Comparison of ENCODE assay signal across 9 mouse cellular contexts in genomic region chr13:38407611-38408315, GRCm38 (mm10).
A peak's percentile ranks its signal among the peaks of the same experiment; 100 is the strongest.
DNase-seq lines count a peak whose midpoint lies in the region; ATAC-seq and TF ChIP-seq lines count a peak whose summit lies in the region.
"Had no signal": no experiment of that assay in that cellular context is flagged by ENCODE, and none has a peak within 500 bp of the region (broad histone marks: within the 10 kb centered on the region; RNA-seq: fewer than 3 reads in every experiment).

No protein-coding gene starts in this region.

- no peak for TF ChIP-seq POLR2A in lung, adult 2 months (IDR thresholded peaks at IDR 0.05; ENCODE audit: borderline replicate concordance, extremely low read depth, low read depth, low read length)

- H3K27ac ChIP-seq in gastrocnemius, adult 2 months, result peak overlapping the region; percentile 75
- H3K27ac ChIP-seq in lung, embryonic 15.5 days, result no peak overlapping the region
- H3K27ac ChIP-seq in heart, embryonic 13.5 days (replicated peaks), result no peak overlapping the region
- peak overlapping the region; percentile 78; the same call in 1 of the 2 replicates for H3K27ac ChIP-seq in stomach, embryonic 16.5 days (ENCODE audit: low read length)
- no peak overlapping the region for H3K27ac ChIP-seq in neural tube, embryonic 15.5 days (replicated peaks)

- H3K4me2 ChIP-seq in lung, embryonic 15.5 days, result no peak overlapping the region
- peak overlapping the region; percentile 29; the same call in 1 of the 2 replicates for H3K4me2 ChIP-seq in heart, embryonic 13.5 days
- no peak overlapping the region for H3K4me2 ChIP-seq in stomach, embryonic 16.5 days (ENCODE audit: low read depth, low read length)
- H3K4me2 ChIP-seq in neural tube, embryonic 15.5 days, result no peak overlapping the region

- H3K4me3 ChIP-seq in gastrocnemius, adult 2 months, result peak overlapping the region; percentile 9; the same call in 1 of the 2 replicates
- H3K4me3 ChIP-seq in lung, embryonic 15.5 days, result no peak overlapping the region
- H3K4me3 ChIP-seq in lung, adult 2 months (replicated peaks; ENCODE audit: extremely low read depth, low read depth, low read length), result no peak overlapping the region
- H3K4me3 ChIP-seq in heart, embryonic 13.5 days, result no peak overlapping the region
- H3K4me3 ChIP-seq in stomach, embryonic 16.5 days (replicated peaks; ENCODE audit: low read length), result no peak overlapping the region
- H3K4me3 ChIP-seq in neural tube, embryonic 15.5 days (replicated peaks), result no peak overlapping the region

- intact Hi-C loops in gastrocnemius, adult 2 months (cut with DNase I), result loop anchor here (5.0 kb wide), 1 partner anchor 55 kb away; no protein-coding TSS in a partner anchor
- intact Hi-C loops in gastrocnemius, postnatal 14 days (cut with DNase I; ENCODE audit: low total_unique reads), result no loop called here

- no peaks in the 10 kb centered on the region for H3K36me3 ChIP-seq in lung, embryonic 15.5 days
- no peaks in the 10 kb centered on the region for H3K36me3 ChIP-seq in heart, embryonic 13.5 days
- no peaks in the 10 kb centered on the region for H3K36me3 ChIP-seq in stomach, embryonic 16.5 days (ENCODE audit: control insufficient read depth, insufficient read depth, low read length)
- no peaks in the 10 kb centered on the region for H3K36me3 ChIP-seq in neural tube, embryonic 15.5 days

- 0 out of 2 replicates have a peak, but pooled peaks have one; percentile 3 for ATAC-seq in lung, embryonic 15.5 days (ENCODE audit: borderline replicate concordance, extremely low read depth, low FRiP score, low TSS enrichment)
- no peak for ATAC-seq in heart, embryonic 13.5 days (ENCODE audit: extremely low read depth, insufficient number of reproducible peaks, low FRiP score, low TSS enrichment)
- ATAC-seq in stomach, embryonic 16.5 days (ENCODE audit: insufficient read depth, low FRiP score), result no peak; the same call in 1 of the 2 replicates
- ATAC-seq in neural tube, embryonic 15.5 days (ENCODE audit: low FRiP score), result no peak

- no peak for DNase-seq in gastrocnemius, adult 2 months
- no peak for DNase-seq in gastrocnemius, postnatal 14 days
- no peak for DNase-seq in lung, adult 2 months
- no peak for DNase-seq in gastrocnemius, postnatal 10 days
- DNase-seq: left cerebral cortex, postnatal 4 days had no signal

- no peak overlapping the region for H3K9ac ChIP-seq in lung, embryonic 15.5 days
- H3K9ac ChIP-seq in heart, embryonic 13.5 days, result no peak overlapping the region
- no peak overlapping the region for H3K9ac ChIP-seq in stomach, embryonic 16.5 days (ENCODE audit: low read length)
- H3K9ac ChIP-seq in neural tube, embryonic 15.5 days (replicated peaks), result no peak overlapping the region

- peaks cover 35% of the 10 kb centered on the region for H3K4me1 ChIP-seq in lung, embryonic 15.5 days
- peaks cover 14% of the 10 kb centered on the region for H3K4me1 ChIP-seq in lung, adult 2 months (ENCODE audit: control insufficient read depth, insufficient read depth, low read length)
- peaks cover 47% of the 10 kb centered on the region for H3K4me1 ChIP-seq in heart, embryonic 13.5 days
- H3K4me1 ChIP-seq in stomach, embryonic 16.5 days (ENCODE audit: control insufficient read depth, insufficient read depth, low read length), result peaks cover 19% of the 10 kb centered on the region
- H3K4me1 ChIP-seq in neural tube, embryonic 15.5 days, result peaks cover 5% of the 10 kb centered on the region; the same call in 1 of the 2 replicates

- TF ChIP-seq CTCF in gastrocnemius, adult 2 months (IDR thresholded peaks at IDR 0.05), result no peak
- TF ChIP-seq CTCF in lung, adult 2 months (IDR thresholded peaks at IDR 0.05; ENCODE audit: insufficient read depth, low read length), result no peak

- H3K9me3 ChIP-seq in lung, embryonic 15.5 days, result no peaks in the 10 kb centered on the region
- H3K9me3 ChIP-seq in heart, embryonic 13.5 days, result no peaks in the 10 kb centered on the region
- no peaks in the 10 kb centered on the region for H3K9me3 ChIP-seq in stomach, embryonic 16.5 days (replicated peaks; ENCODE audit: control insufficient read depth, low read length)
- no peaks in the 10 kb centered on the region for H3K9me3 ChIP-seq in neural tube, embryonic 15.5 days (replicated peaks)

- 32% methylated on average over 6 of the region's 6 CpGs for WGBS in lung, embryonic 15.5 days
- WGBS in lung, adult 2 months, result 42% methylated on average over 6 of the region's 6 CpGs
- WGBS in heart, embryonic 13.5 days, result 43% methylated on average over 6 of the region's 6 CpGs
- whole genome bisulfite sequencing in stomach, embryonic 16.5 days, result 38% methylated on average over 6 of the region's 6 CpGs
- WGBS in neural tube, embryonic 15.5 days, result 80% methylated on average over 6 of the region's 6 CpGs

- no peaks in the 10 kb centered on the region for H3K27me3 ChIP-seq in lung, embryonic 15.5 days
- H3K27me3 ChIP-seq in heart, embryonic 13.5 days (replicated peaks), result no peaks in the 10 kb centered on the region
- H3K27me3 ChIP-seq in stomach, embryonic 16.5 days (ENCODE audit: control insufficient read depth, insufficient read depth, low read length), result no peaks in the 10 kb centered on the region
- H3K27me3 ChIP-seq in neural tube, embryonic 15.5 days (replicated peaks), result no peaks in the 10 kb centered on the region

Comparison
In these comparisons a context has a peak if more than half of its experiments do, and no peak if none do; other contexts are left out.
1. H3K27ac ChIP-seq: peak in gastrocnemius, adult 2 months (single experiment) and stomach, embryonic 16.5 days (single experiment); none in lung, embryonic 15.5 days (single experiment), heart, embryonic 13.5 days (single experiment) and neural tube, embryonic 15.5 days (single experiment).